Mouse (Mus musculus) ES-Bruce4 (cell line): ENCODE data around the gene Map4k4.

Experiments used
- CTCF ChIP-seq: IDR thresholded peaks from one replicate; pipeline ENCODE4 v1.8.1; 2011; ENCODE audit warnings: low read depth, low read length
- EP300 ChIP-seq: IDR thresholded peaks from 2 replicates; pipeline ENCODE4 v1.6.1; 2011; ENCODE audit warnings: low read depth, low read length; ENCODE audit not compliant: insufficient read depth
- POLR2A ChIP-seq: IDR thresholded peaks from one replicate; pipeline ENCODE4 v1.8.1; 2011; ENCODE audit warnings: low read length; ENCODE audit not compliant: insufficient read depth

- TF ChIP-seq POLR2A: no peak
- TF ChIP-seq CTCF: no peak
- TF ChIP-seq EP300: no peak
Observed at GRCm38 (mm10) chr1:40030287-40030975, 129.7 kb downstream of the Map4k4 start.
